Mouse (Mus musculus) cerebellum, postnatal 25 days (tissue): Measurements from ENCODE around the gene Npas2.

ENCODE experiments used
- DNase-seq, 2 experiments: peaks; one replicate each; pipeline ENCODE4 v3.0.0; 2021; ENCODE audit warnings: mixed read lengths in 2 of 2

Gene Npas2

GRCm38 (mm10) chr1:39384914-39385313 lies 191.4 kb downstream of the Npas2 start:
- DNase-seq, result no peak

- peak; percentile 57 to 72 for DNase-seq
These were observed 192.9 kb downstream of the Npas2 start for GRCm38 (mm10) chr1:39386456-39386855.

DNA sequence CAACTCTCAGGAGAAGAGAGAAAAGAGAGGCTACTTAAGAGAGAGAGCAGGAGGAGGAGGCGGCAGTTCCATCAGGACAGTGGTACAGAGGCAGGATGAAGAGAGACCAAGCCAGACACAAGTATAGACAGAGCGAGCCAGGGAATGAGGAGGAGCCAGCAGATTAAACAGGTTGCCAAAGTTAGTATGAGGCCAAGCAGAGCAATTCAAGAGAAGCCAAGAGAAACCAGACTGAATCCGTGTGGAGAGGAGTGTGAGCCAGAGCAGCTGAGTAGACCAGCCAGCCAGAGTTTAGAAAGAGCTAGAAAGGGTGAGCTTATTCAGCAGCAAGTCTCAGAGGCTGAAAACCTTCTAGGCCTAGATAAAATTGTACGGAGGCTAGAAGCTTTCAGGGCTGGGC lies 194.0 kb downstream of the Npas2 start:
- DNase-seq, result peak in 1 of 2 experiments; percentile 31

GRCm38 (mm10) chr1:39388163-39388562 lies 194.6 kb downstream of the Npas2 start:
- no peak for DNase-seq

DNA sequence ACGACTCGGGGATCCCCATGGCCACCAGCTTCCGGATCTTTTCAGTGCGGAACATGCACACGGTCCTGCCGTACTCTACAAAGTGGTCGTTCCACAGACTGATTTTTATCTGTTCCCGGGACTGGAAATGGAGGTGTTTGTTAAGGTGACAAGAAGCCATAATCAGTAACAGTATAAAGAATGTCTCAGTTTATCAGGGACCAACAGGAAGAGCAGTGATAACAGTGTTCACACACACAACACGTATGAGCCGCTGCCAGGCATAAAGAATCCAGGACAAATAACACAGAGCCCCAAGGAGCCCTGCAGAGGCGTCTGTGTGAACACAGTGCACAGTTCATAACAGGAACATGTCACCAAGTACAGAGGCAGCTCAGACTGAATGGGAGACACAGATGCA lies 195.8 kb downstream of the Npas2 start:
- DNase-seq, result no peak

GRCm38 (mm10) chr1:39391652-39392051 lies 198.1 kb downstream of the Npas2 start:
- no peak for DNase-seq

DNA sequence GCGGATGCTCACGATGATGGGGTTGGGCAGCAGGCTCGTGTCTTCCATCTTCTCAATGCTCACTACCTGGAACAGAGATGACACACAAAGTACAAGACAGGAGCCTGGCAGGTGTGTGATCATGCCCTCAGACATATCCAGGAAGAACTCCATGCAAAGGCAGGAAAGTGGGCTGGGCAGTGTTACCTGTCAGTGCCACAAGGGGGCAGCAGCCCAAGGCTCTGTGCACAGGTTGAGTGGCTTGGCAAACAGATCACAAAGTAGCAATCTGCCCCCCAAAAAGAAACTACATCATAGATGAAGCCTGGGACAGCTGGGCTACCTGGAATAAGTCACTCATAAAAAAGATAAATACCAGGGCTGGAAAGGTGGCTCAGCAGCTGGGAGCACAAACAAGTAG lies 198.7 kb downstream of the Npas2 start:
- DNase-seq, result peak; percentile 90 to 92

DNA sequence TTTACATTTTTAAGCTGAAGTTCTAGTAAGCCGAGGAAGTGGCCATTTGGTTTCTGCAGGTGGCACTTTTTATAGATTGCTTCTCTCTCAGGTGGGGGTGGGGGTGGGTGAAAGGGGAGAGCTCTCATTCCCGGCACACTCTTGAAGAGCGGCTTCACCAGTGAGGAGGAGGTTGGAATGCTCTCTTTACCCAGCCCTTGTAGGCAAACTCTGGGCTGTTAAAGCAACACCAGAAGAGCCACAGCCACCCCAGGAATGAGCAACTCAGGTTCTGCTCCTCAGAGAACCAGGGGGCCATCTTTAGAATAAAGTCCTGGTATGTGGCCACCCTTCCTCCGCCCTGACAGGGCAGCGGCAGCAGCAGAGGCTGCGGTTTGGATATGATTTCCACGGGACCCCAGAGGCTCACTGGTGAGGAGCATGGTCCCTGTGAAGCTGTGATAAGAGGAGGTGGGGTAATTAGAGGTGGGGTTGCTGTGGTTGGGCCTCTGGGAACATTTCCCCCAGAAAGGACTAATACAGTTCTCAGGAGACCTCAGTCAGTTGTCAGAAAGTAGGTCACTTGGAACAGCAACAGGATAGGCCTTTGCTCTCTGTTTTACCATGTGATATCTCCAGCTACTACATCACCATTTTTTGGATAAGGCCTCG lies 199.8 kb downstream of the Npas2 start:
- DNase-seq, result no peak

GRCm38 (mm10) chr1:39394096-39394495 lies 200.6 kb downstream of the Npas2 start:
- no peak for DNase-seq

DNA sequence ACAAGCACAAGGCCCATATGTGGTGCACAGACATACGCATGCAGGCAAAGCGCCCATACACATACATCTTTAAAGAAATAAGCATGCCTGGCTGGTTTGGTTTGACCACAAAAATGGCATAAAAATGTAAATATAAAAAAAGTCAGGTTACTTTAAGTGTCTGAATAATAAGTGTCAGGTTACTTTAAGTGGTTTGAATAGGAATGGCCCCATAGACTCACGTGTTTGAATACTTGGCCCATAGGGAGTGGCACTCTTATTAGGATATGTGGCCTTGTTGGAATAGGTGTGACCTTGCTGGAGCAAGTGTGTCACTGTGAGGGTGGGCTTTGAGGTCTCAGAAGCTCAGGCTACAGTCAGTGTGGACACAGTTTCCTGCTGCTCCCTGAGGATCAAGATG lies 201.1 kb downstream of the Npas2 start:
- DNase-seq, result no peak

DNA sequence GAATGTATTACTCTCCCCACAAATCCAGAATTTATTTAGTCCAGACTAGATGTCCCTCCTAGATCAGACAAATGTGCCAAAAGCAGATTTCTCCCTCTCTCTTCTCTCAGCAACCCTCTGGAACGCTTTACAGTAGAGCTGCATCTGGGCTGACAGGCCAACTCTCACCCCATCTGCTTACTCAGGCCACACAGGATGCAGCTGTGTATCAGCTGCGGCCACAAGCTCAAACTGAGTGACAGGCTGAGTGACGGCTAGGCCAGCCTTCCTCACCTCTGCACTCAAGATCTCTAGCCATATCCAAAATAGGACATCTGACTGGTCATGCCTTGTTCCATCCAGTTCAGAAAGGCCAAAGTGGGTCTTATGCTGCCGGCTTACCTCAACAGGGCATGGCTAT lies 202.8 kb downstream of the Npas2 start:
- DNase-seq, result no peak

GRCm38 (mm10) chr1:39398284-39398683 lies 204.8 kb downstream of the Npas2 start:
- no peak for DNase-seq

GRCm38 (mm10) chr1:39399228-39399627 lies 205.7 kb downstream of the Npas2 start:
- no peak for DNase-seq

GRCm38 (mm10) chr1:39400173-39400572 lies 206.6 kb downstream of the Npas2 start:
- DNase-seq, result no peak

DNA sequence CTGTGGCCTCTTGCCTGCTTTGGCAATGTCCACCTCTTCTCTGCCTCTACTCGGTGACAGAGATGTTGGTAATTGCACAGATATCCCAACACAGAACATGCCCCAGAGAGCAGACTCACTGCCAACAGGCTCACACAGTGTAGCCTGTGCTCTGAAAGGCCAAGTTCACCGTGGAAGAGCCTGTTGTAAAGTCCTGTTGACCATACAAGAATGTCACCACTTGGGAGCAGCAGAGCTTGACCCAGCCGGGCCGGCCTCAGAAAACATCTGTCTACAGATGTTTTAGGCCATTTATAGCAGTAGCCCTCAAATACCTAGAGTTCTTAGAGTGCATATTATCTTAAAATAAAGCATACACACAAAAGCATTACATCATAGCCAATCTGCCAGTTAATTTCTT lies 213.6 kb downstream of the Npas2 start:
- no peak for DNase-seq

DNA sequence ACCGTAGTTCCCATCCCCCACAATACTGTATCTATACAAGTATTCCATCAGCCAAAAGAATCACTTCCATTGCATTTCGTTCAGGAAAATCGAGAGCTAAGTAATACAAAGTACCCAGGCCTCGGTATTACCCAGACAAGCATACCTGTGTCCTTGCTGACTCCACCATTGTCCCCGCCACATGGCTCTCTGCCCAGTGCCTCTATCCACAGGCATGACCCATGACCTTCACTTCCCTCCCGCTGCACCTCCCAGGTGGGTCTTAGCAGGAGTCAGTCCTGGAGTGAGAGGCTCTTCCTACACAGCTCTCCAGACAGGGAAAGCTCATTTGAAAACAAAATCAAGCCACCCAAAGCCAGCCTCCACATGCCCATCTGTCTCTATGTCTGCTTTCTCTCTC lies 214.6 kb downstream of the Npas2 start:
- no peak for DNase-seq

DNA sequence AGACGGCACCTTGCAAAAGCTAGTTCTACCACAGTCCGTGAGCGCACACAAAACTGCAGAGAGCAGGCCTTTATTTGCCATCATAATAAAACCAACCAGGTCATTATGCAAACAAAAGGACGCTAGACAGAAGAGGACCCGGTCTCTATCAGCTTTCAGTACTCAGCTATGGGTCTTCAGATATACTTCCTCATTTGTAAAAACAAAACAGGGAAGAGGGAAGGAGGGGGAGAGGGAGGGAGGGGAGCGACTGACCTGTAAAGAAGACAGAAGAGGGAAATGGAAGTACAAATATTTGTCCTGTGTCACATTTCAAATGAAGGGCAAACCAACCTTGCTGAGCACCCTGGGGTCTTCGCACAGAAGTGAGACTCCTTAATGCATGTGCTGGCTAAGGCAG lies 215.1 kb downstream of the Npas2 start:
- no peak for DNase-seq

DNA sequence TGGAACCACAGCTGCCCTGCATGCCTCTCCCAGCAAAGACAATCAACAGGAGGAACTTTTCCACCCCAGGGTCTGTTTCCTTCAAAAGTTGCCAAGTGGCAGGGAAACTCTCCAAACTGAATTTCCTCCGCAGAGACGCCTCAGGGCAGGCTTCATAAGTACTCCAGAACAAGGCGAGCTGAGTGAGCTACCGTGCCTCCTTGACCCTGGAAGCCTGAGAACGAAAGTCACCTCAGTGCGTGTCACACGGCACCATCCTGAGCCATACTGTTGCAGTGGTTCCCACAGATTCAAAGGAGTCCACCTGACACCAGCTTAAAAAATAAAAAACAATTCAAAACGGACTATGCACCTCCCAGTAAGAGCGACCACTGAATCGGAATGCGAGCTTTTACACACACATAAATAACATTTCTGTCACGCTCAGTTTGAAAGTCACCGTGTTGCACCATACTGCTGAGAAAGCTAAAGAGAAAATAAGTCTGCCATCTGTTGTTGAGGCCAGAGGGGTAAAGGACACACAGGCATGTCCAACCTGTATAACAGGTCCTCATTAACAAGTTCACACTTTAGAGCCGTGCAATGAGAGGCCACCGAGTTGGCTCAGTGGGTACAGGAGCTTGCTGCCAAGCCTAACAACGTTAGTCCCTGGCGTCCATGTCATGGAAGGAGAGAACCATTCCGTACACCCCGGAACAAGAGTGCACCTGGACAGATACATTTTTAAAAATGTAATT lies 216.7 kb downstream of the Npas2 start:
- no peak for DNase-seq
